Mouse (Mus musculus): Measurements from ENCODE around the gene Ppme1.

DNA sequence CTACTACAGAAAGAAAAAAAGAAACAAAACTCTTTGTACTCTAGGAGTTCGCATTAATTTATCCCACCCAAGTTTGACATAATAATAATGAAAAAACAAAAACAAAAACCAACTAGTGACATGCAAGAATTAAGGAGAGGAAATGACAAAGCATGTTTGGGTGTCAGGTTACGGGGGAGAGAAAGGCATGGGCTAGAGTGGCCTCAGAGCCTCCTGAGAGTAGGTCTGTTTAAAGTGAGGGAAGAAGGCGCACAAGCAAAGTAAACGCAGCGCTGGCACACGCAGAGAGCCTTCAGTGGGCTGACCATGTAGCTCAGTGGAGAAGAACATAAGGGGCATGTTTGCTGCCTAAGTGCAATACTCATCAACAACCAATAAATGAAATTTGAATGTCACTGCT lies 7.2 kb downstream of the Ppme1 start:
- TF ChIP-seq CTCF (IDR thresholded peaks at IDR 0.05; ENCODE audit: borderline replicate concordance, extremely low read depth, insufficient read depth, insufficient read length), result no peak
- TF ChIP-seq POLR2A (IDR thresholded peaks at IDR 0.05; ENCODE audit: borderline replicate concordance, extremely low read depth, insufficient read depth, insufficient read length, poor library complexity, severe bottlenecking), result no peak
